Comparison of ENCODE assay signal across 10 mouse cellular contexts in genomic region chr10:19693629-19694028, GRCm38 (mm10). TPM values are rescaled to one million over a fixed set of nuclear protein-coding genes. Genes with fewer than 3 reads are reported as not detected.
DNase-seq lines count a peak whose midpoint lies in the region; ATAC-seq lines count a peak whose summit lies in the region.
"Had no signal": no experiment of that assay in that cellular context is flagged by ENCODE, and none has a peak within 500 bp of the region (broad histone marks: within the 10 kb centered on the region; RNA-seq: fewer than 3 reads in every experiment).

No protein-coding gene starts in this region.

- ATAC-seq in monocyte, adult 5-6 weeks (replicated peaks; ENCODE audit: insufficient number of reproducible peaks, low FRiP score, low TSS enrichment, poor library complexity, severe bottlenecking), result no peak

- DNase-seq in adrenal gland, adult 2 months, result peak; percentile 25
- no peak for DNase-seq in adrenal gland, postnatal 4 days (ENCODE audit: low spot score in 2 of 2)
- peak; percentile 9 for DNase-seq in kidney, postnatal 14 days
- no peak for DNase-seq in kidney, adult 11 months
- peak; percentile 25 for DNase-seq in adipocyte (ENCODE audit: low spot score)
- DNase-seq in mesoderm, embryonic 11.5 days (ENCODE audit: low read depth, low spot score), result peak; percentile 27
- DNase-seq in left cerebral cortex, adult 8-10 months (ENCODE audit: low spot score in 2 of 2), result no peak

RNA-seq across cellular contexts. Expression of gene Il20ra, which starts 18.7 kb away (rescaled TPM):
- 1 to 10 TPM; 2.6 to 4.0 TPM for total RNA-seq in adrenal gland, adult 2 months (2021)
- polyA plus RNA-seq in adrenal gland, adult 2 months (2012; rRNA removed), result 0.87 and 1.2 TPM in 2 replicates
- total RNA-seq in adrenal gland, postnatal 4 days (2021), result 1 to 10 TPM; 5.1 to 7.1 TPM
- 0.49 to 1.3 TPM in 2 of 3 replicates, not detected in the other for total RNA-seq in monocyte, adult 5-6 weeks (2017)
- under 1 TPM; 0.17 to 0.63 (median 0.54) TPM for total RNA-seq in left cerebral cortex, adult 8-10 months (2022)
- polyA plus RNA-seq: C2C12; heart, embryonic 12.5 days had no signal

Comparison
In these comparisons a context has a peak if more than half of its experiments do, and no peak if none do; other contexts are left out.
1. DNase-seq: peak in adrenal gland, adult 2 months (single experiment), kidney, postnatal 14 days (single experiment), adipocyte (single experiment) and mesoderm, embryonic 11.5 days (single experiment); none in adrenal gland, postnatal 4 days (0 of 2), kidney, adult 11 months (single experiment) and left cerebral cortex, adult 8-10 months (0 of 2).